Mouse (Mus musculus) CH12.LX (cell line): ENCODE measurements at regions not wholly inside any gene's neighbourhood (a gene's known extent, or its start where the extent isn't known, plus 50 kb on each side); places are given as distances from the start of the nearest gene placed in this dataset.

Experiments used
- DNase-seq: peaks from one replicate; pipeline ENCODE4 v3.0.0-alpha.2; 2013; ENCODE audit errors: extremely low read depth
- H3K27ac ChIP-seq: 2 replicates; pipeline ENCODE4 v1.5.1; 2012; ENCODE audit warnings: low read depth, mild to moderate bottlenecking, control low read depth, moderate library complexity; ENCODE audit not compliant: insufficient read depth
- H3K27me3 ChIP-seq: replicated peaks from 2 replicates; pipeline ENCODE3; 2012; ENCODE audit warnings: inconsistent platforms
- H3K36me3 ChIP-seq, 2 experiments: replicated peaks in 1 of 2; 2 replicates each; pipeline versions ENCODE3 to v1.6.1; 2012; ENCODE audit warnings: inconsistent platforms in 1 of 2, low read length in 1 of 2, mild to moderate bottlenecking in 1 of 2, mixed read lengths in 1 of 2, moderate library complexity in 1 of 2; ENCODE audit not compliant: control insufficient read depth in 1 of 2, insufficient read depth in 1 of 2
- H3K4me1 ChIP-seq, 2 experiments: 2 replicates each; pipeline ENCODE4 v1.6.1; 2012; ENCODE audit warnings: inconsistent platforms in 1 of 2, moderate library complexity in 1 of 2; ENCODE audit not compliant: insufficient read depth in 2 of 2, control insufficient read depth in 1 of 2
- H3K4me2 ChIP-seq: 2 replicates; pipeline ENCODE4 v1.6.1; 2012; ENCODE audit warnings: low read depth, mild to moderate bottlenecking, control low read depth; ENCODE audit not compliant: poor library complexity, insufficient read depth, severe bottlenecking
- H3K4me3 ChIP-seq, 3 experiments: fragments of 150-350 bp in 1 of 3; sonication (generic) in 1 of 3; replicated peaks in 1 of 3; 2 replicates each; pipeline versions ENCODE3 to v1.5.1; 2011 to 2012; ENCODE audit warnings: low read depth in 2 of 3, low read length in 2 of 3, mild to moderate bottlenecking in 2 of 3, moderate library complexity in 2 of 3, control low read depth in 1 of 3, improper control_type of control experiment in 1 of 3, inconsistent platforms in 1 of 3, mixed read lengths in 1 of 3; ENCODE audit not compliant: poor library complexity in 1 of 3
- H3K79me2 ChIP-seq: replicated peaks from 2 replicates; pipeline ENCODE4 v1.6.1; 2012; ENCODE audit warnings: mild to moderate bottlenecking, moderate library complexity; ENCODE audit not compliant: control insufficient read depth, poor library complexity, insufficient read depth, severe bottlenecking; ENCODE audit errors: extremely low read depth
- H3K9ac ChIP-seq: 2 replicates; pipeline ENCODE4 v1.6.1; 2012; ENCODE audit warnings: low read depth, mild to moderate bottlenecking, control low read depth, moderate library complexity; ENCODE audit not compliant: insufficient read depth
- H3K9me3 ChIP-seq: replicated peaks from 2 replicates; pipeline ENCODE3; 2012; ENCODE audit warnings: low read length, inconsistent platforms, mixed read lengths
- BHLHE40 ChIP-seq: IDR thresholded peaks from 2 replicates; pipeline ENCODE4 v1.6.1; 2011; ENCODE audit warnings: mild to moderate bottlenecking, low read depth, low read length, improper control_type of control experiment
- CTCF ChIP-seq, 2 experiments: IDR thresholded peaks in 1 of 2; conservative IDR thresholded peaks in 1 of 2; 2 replicates each; pipeline ENCODE4 v1.5.1; 2011 to 2012; ENCODE audit warnings: low read depth in 2 of 2, low read length in 2 of 2, improper control_type of control experiment in 1 of 2, inconsistent platforms in 1 of 2, mild to moderate bottlenecking in 1 of 2, moderate library complexity in 1 of 2
- E2F4 ChIP-seq: IDR thresholded peaks from 2 replicates; pipeline ENCODE4 v1.6.1; 2011; ENCODE audit warnings: low read depth, low read length, improper control_type of control experiment; ENCODE audit not compliant: insufficient replicate concordance
- ELF1 ChIP-seq: IDR thresholded peaks from 2 replicates; pipeline ENCODE4 v1.6.1; 2014; ENCODE audit warnings: low read depth, mild to moderate bottlenecking, inconsistent platforms, low read length, improper control_type of control experiment
- GABPA ChIP-seq: IDR thresholded peaks from 2 replicates; pipeline ENCODE4 v1.6.1; 2012; ENCODE audit warnings: low read depth, low read length, improper control_type of control experiment, inconsistent platforms; ENCODE audit not compliant: insufficient replicate concordance
- HCFC1 ChIP-seq: IDR thresholded peaks from 2 replicates; pipeline ENCODE4 v1.6.1; 2012; ENCODE audit warnings: low read depth, mild to moderate bottlenecking, inconsistent platforms, low read length, improper control_type of control experiment
- IRF4 ChIP-seq: IDR thresholded peaks from 2 replicates; pipeline ENCODE4 v1.6.1; 2014; ENCODE audit warnings: low read depth, mild to moderate bottlenecking, inconsistent platforms, low read length, improper control_type of control experiment
- JUN ChIP-seq: IDR thresholded peaks from 2 replicates; pipeline ENCODE4 v1.6.1; 2011; ENCODE audit warnings: low read depth, mild to moderate bottlenecking, low read length, improper control_type of control experiment, moderate library complexity; ENCODE audit not compliant: insufficient read depth
- JUND ChIP-seq: conservative IDR thresholded peaks from 2 replicates; pipeline ENCODE4 v1.6.1; 2011; ENCODE audit warnings: low read depth, low read length, improper control_type of control experiment
- MAFK ChIP-seq: IDR thresholded peaks from 2 replicates; pipeline ENCODE4 v1.6.1; 2011; ENCODE audit warnings: low read length, improper control_type of control experiment; ENCODE audit not compliant: insufficient replicate concordance
- MAX ChIP-seq: IDR thresholded peaks from 2 replicates; pipeline ENCODE4 v1.6.1; 2011; ENCODE audit warnings: low read length, improper control_type of control experiment
- MAZ ChIP-seq: IDR thresholded peaks from 2 replicates; pipeline ENCODE4 v1.6.1; 2012; ENCODE audit warnings: low read depth, mild to moderate bottlenecking, inconsistent platforms, low read length, improper control_type of control experiment, moderate library complexity
- MXI1 ChIP-seq: IDR thresholded peaks from 2 replicates; pipeline ENCODE4 v1.6.1; 2011; ENCODE audit warnings: mild to moderate bottlenecking, low read depth, low read length, improper control_type of control experiment
- MYC ChIP-seq: IDR thresholded peaks from 2 replicates; pipeline ENCODE4 v1.6.1; 2011; ENCODE audit warnings: low read depth, mild to moderate bottlenecking, improper control_type of control experiment, low read length
- PAX5 ChIP-seq: IDR thresholded peaks from 2 replicates; pipeline ENCODE4 v1.6.1; 2012; ENCODE audit warnings: low read length, inconsistent platforms, mixed read lengths
- POLR2A ChIP-seq: IDR thresholded peaks from 2 replicates; pipeline ENCODE4 v1.6.1; 2011; ENCODE audit warnings: low read depth, mild to moderate bottlenecking, improper control_type of control experiment, low read length
- POLR2AphosphoS2 ChIP-seq: IDR thresholded peaks from 2 replicates; pipeline ENCODE4 v1.6.1; 2011; ENCODE audit warnings: low read depth, low read length, improper control_type of control experiment
- RAD21 ChIP-seq: IDR thresholded peaks from 2 replicates; pipeline ENCODE4 v1.6.1; 2011; ENCODE audit warnings: low read depth, mild to moderate bottlenecking, low read length, improper control_type of control experiment, moderate library complexity
- RCOR1 ChIP-seq: conservative IDR thresholded peaks from 2 replicates; pipeline ENCODE4 v1.6.1; 2012; ENCODE audit warnings: low read depth, mild to moderate bottlenecking, inconsistent platforms, low read length, improper control_type of control experiment
- SMC3 ChIP-seq: IDR thresholded peaks from 2 replicates; pipeline ENCODE4 v1.6.1; 2011; ENCODE audit warnings: low read depth, low read length, improper control_type of control experiment
- UBTF ChIP-seq: IDR thresholded peaks from 2 replicates; pipeline ENCODE4 v1.6.1; 2012; ENCODE audit warnings: low read depth, mild to moderate bottlenecking, inconsistent platforms, low read length, improper control_type of control experiment, moderate library complexity
- USF2 ChIP-seq: conservative IDR thresholded peaks from 2 replicates; pipeline ENCODE4 v1.6.1; 2011; ENCODE audit warnings: low read depth, low read length, improper control_type of control experiment
- ZC3H11A ChIP-seq: IDR thresholded peaks from 2 replicates; pipeline ENCODE4 v1.6.1; 2012; ENCODE audit warnings: low read depth, mild to moderate bottlenecking, inconsistent platforms, low read length, improper control_type of control experiment
- ZMIZ1 ChIP-seq: IDR thresholded peaks from 2 replicates; pipeline ENCODE4 v1.6.1; 2012; ENCODE audit warnings: low read depth, mild to moderate bottlenecking, inconsistent platforms, low read length, improper control_type of control experiment
- ZNF384 ChIP-seq: IDR thresholded peaks from 2 replicates; pipeline ENCODE4 v1.6.1; 2012; ENCODE audit warnings: low read depth, low read length, improper control_type of control experiment, inconsistent platforms
- dilution Hi-C: fragments of 300-500 bp; cut with MboI; formaldehyde crosslinking; loops from 2 replicates; pipeline ENCODE4 v1.14.3; 2020; ENCODE audit warnings: low sequenced_read_pairs; ENCODE audit not compliant: extremely low pct_unique_long_range_greater_than_20kb, extremely low pct_ligation_motif_present
- in situ Hi-C: fragments of 300-500 bp; cut with MboI; formaldehyde crosslinking; loops from 3 replicates; pipeline ENCODE4 v1.14.3; 2019; ENCODE audit warnings: low sequenced_read_pairs, low pct_ligation_motif_present, low pct_unique_long_range_greater_than_20kb, mixed read lengths

- Histone ChIP-seq H3K4me2 (no peak overlapping the region), H3K27ac (no peak overlapping the region), H3K36me3 (no peaks in the 10 kb centered on the region), H3K9ac (no peak overlapping the region), H3K27me3 (no peaks in the 10 kb centered on the region), H3K4me3 (no peak overlapping the region)
- no peak for TF ChIP-seq E2F4
- TF ChIP-seq MAX = no peak
- TF ChIP-seq, all 38 proteins: peak for 0
- in situ Hi-C loops (no loop called here), dilution Hi-C loops (no loop called here)
- peaks cover 0 to 10% of the 10 kb centered on the region in 2 experiments; a peak in 2 of 4 replicates for H3K4me1 ChIP-seq
- no peaks in the 10 kb centered on the region for H3K9me3 ChIP-seq
- no peak for DNase-seq
- H3K79me2 ChIP-seq = no peaks in the 10 kb centered on the region
These were observed 386.2 kb downstream of the Ttll7 start for GRCm38 (mm10) chr3:147238398-147238797.

- Histone ChIP-seq H3K4me1 (0 out of 4 replicates have a peak, but pooled peaks cover 0 to 2% of the 10 kb centered on the region in 2 experiments), H3K27me3 (no peaks in the 10 kb centered on the region), H3K27ac (no peak overlapping the region), H3K9ac (no peak overlapping the region), H3K4me3 (no peak overlapping the region), H3K9me3 (no peaks in the 10 kb centered on the region), H3K4me2 (no peak overlapping the region), H3K79me2 (no peaks in the 10 kb centered on the region), H3K36me3 (no peaks in the 10 kb centered on the region)
- in situ Hi-C loops = no loop called here
- DNase-seq = no peak
- dilution Hi-C loops = no loop called here
- TF ChIP-seq IRF4 (no peak), JUND (no peak), RAD21 (no peak), POLR2AphosphoS2 (no peak), SMC3 (no peak), ELF1 (no peak), MAFK (no peak), PAX5 (no peak), MAZ (no peak)
These were observed 388.5 kb downstream of the Ttll7 start for GRCm38 (mm10) chr3:147240651-147241050.

- no peaks in the 10 kb centered on the region for H3K27me3 ChIP-seq
- no peak overlapping the region for H3K4me3 ChIP-seq
- H3K27ac ChIP-seq = no peak overlapping the region
- no peak for DNase-seq
- TF ChIP-seq ZC3H11A (no peak), GABPA (no peak), MXI1 (no peak), JUND (no peak), MAZ (no peak), BHLHE40 (no peak), MYC (no peak), RCOR1 (no peak), USF2 (no peak), UBTF (no peak), ZMIZ1 (no peak), POLR2A (no peak), HCFC1 (no peak), ZNF384 (no peak), MAX (no peak), JUN (no peak), CTCF (conservative IDR thresholded peaks at IDR 0.05 in 1 of 2, IDR thresholded peaks at IDR 0.05 in 1 of 2; ENCODE audit: low read depth in 2 of 2, low read length in 2 of 2) (no peak)
- H3K4me1 ChIP-seq = peaks cover 0 to 8% of the 10 kb centered on the region in 2 experiments; a peak in 2 of 4 replicates
- no peaks in the 10 kb centered on the region for H3K9me3 ChIP-seq
- no peak overlapping the region for H3K9ac ChIP-seq
- H3K36me3 ChIP-seq = no peaks in the 10 kb centered on the region
- in situ Hi-C loops = no loop called here
- dilution Hi-C loops = no loop called here
- no peak overlapping the region for H3K4me2 ChIP-seq
- H3K79me2 ChIP-seq = no peaks in the 10 kb centered on the region
These were observed 392.8 kb downstream of the Ttll7 start for GRCm38 (mm10) chr3:147244911-147245430.
